Mouse (Mus musculus) megakaryocyte, adult 5-6 weeks (primary cell): ENCODE results near the gene Mbnl2. TPM values are rescaled to one million over a fixed set of nuclear protein-coding genes. Genes with fewer than 3 reads are reported as not detected.

Experiments
- ATAC-seq: 2 replicates; pipeline ENCODE4 v1.8.0; 2016; ENCODE audit warnings: mild to moderate bottlenecking, inconsistent platforms; ENCODE audit not compliant: poor library complexity, severe bottlenecking
- total RNA-seq, 2 experiments: library from RNA; stranded (forward) in 1 of 2; stranded (reverse) in 1 of 2; fragments of 153-499, 151-499 nt in 1 of 2; fragments of 221-1000, 200-1000 nt in 1 of 2; gene quantifications; 2 replicates each; pipeline versions ENCODE4 v1.2.3 to v1.2.4; 2015 to 2017

Gene Mbnl2
- total RNA-seq, 2 experiments from 2014 or later = 94.7 to 132 TPM

DNA sequence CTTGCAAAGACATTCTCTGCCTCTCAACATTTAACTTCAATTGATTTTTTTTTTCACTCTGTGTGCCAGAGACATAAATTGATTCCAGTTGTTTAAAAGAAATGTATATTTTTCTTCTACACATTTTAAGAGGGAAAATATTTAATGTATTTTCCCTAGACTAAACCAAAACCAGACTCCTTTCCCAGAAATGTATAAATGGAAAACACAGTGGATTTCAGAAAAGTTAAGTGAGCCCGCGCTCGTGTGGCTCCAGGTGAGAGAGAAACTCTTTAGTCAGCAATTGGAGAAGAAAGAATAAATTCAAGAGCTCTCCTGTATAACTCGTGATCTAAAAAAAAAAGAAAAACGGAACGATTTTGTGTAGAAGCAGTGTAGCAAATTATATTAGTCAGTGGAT is 79.1 kb downstream of the Mbnl2 start:
- ATAC-seq = no peak

- ATAC-seq = peak; percentile 15; the same call in 1 of the 2 replicates
Measured at GRCm38 (mm10) chr14:120355040-120355741, 79.7 kb downstream of the Mbnl2 start.

- no peak for ATAC-seq
Measured at GRCm38 (mm10) chr14:120355742-120356440, 80.4 kb downstream of the Mbnl2 start.

DNA sequence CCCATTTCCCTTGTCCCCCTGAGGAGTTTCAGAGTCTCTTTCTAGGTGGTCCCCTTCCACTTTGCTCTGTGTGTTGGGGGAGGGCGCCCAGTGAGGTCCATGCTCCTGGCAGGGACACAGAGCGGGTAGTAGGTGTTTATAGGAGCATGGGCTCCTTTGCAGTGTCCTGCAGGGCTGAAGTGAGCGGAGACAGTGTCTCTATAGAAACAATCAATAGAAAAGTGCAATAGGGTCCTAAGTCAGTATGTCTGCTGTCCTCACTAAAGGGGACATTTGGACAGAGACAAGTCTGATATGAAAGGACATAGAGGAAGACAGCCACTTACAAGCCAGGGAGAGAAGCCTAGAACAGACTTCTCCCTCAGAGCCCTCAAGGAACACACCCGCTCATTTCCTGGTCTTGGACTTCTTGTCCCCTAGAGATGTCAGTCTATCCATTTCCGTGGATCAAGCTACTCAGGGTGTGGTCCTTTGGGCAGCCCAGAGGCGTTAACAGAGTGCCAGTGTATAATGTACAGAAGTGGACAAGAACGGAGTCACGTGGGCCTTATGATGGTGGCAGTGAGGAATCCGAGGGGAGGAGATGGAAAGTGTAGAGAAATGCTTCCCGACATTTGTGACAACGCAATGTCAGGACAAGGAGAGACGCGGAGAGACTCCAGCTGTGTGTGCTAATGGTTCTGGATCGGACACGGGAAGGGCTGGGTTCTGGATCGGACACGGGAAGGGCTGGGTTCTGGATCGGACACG is 82.0 kb downstream of the Mbnl2 start:
- no peak for ATAC-seq

GRCm38 (mm10) chr14:120359608-120360007 is 84.1 kb downstream of the Mbnl2 start:
- peak; percentile 68 for ATAC-seq

DNA sequence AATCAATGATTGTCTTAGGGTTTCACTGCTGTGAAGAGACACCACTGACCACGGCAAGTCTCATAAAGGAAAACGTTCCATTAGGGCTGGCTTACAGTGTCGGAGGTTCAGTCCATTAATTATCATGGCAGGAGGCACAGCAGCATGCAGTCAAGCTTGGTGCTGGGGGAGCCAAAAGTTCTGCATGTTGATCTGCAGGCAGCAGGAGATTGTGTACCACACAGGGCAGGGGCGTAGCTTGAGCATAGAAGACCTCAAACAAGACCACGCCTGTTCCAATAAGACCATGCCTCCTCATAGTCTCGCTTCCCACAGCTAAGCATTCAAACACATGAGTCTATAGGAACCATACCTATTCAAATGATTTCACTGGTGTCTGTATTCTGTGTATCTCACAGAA is 85.7 kb downstream of the Mbnl2 start:
- no peak for ATAC-seq

DNA sequence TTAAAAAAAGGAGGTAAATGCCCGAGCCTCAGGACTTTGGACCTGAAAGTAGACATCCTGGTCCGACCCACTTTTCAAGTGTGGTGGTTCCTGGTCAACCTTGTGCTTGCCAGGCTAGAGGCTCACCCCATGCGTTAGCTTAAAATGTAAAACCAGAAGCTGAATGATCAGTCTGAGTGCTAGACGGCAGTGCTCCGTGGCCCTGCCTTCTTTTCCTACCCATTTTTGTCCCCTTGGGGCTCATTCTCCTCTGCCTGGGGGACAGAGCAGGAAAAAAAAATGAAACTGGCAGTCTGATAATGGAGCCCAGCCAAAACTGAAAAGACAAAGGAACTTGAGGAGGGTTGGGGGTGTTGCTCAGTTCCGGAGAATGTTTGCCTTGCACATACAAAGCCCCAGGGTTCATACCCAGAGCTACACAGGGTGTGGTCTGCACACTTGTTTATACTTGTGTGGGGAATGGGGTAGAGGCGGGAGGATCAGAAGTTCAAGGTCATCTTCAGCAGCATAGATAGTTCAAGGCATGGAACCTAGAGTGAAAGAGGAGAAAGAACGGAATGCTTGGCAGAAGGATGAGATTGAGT is 87.0 kb downstream of the Mbnl2 start:
- peak; percentile 22; the same call in 1 of the 2 replicates for ATAC-seq

GRCm38 (mm10) chr14:120363090-120363818 is 87.8 kb downstream of the Mbnl2 start:
- ATAC-seq = peak; percentile 40

- no peak for ATAC-seq
Measured at GRCm38 (mm10) chr14:120365088-120365487, 89.6 kb downstream of the Mbnl2 start.

DNA sequence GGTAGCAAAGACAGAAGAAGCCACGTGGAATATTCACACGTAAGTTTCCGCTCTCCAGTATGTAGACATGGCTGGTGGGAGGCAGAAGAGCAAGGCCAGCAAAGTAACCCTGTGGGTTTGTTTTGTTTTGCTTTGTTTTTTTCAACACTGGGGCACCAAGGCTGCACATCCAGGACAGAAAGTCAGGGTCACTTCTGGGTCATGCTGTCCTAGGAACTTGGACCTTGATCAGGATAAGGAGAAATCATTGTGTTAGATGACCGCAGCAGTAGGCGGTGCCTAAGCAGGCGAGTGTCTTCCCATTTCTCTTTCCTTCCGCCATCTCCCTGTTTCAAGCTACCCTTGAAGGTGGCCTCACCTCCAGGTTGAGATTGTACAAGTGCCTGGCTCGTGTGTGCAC is 91.5 kb downstream of the Mbnl2 start:
- no peak for ATAC-seq

DNA sequence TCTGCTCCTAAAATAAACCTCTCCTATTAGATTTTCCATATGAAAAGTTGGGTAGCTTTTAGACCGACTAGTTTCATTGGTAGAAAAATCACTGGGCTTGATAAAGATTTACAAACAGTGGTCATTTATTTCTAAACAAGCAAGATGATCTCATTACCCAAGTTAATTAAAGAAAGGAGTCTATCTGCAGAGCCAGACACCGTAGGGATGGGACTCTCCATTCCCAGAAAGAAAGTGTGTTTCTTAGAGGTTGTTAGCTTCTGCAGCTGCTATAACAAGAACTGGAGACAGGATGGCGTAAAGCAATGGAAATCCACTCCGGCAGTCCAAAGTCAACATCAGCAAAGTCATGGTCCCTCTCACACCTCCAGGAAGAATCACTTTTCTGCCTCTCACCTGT is 92.1 kb downstream of the Mbnl2 start:
- no peak for ATAC-seq

DNA sequence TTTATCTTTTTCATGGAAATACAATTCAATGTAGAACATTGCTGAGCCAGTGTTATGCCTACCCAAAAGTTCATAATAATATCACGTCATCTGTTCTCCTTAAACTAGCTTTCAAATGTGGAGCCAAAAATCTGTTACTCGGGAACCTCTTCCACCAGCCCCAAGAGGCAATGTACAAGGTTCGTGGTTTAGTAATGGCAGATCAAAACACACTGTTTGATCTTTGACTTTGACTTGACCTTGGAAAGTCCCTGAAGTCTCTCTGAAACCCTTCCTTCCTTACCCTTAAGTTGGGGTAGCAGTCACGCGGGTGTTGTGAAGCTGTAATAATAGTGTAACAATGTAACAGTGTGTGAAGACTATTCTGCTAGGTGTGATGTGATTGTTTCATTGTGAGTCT is 93.0 kb downstream of the Mbnl2 start:
- no peak; the same call in 1 of the 2 replicates for ATAC-seq

- peak; percentile 66 for ATAC-seq
Measured at GRCm38 (mm10) chr14:120368914-120369391, 93.5 kb downstream of the Mbnl2 start.

DNA sequence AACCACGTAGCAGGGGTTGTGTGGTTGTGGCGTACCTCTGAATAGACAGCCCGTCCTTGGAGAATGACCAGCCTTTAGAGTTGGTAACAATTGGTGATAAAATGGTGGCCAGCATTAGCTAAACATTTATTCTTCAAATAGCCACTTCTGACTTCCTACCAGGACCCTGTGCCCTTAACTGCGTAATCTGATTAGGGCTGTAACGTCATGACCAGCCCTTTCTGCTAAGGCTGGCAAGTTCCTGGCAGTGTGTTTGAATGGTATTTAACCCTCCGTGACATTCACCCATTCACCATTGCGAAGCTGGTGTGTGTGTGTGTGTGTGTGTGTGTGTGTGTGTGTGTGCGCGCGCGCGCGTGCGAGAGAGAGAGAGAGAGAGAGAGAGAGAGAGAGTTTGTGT is 94.6 kb downstream of the Mbnl2 start:
- no peak for ATAC-seq

GRCm38 (mm10) chr14:120370631-120371030 is 95.2 kb downstream of the Mbnl2 start:
- ATAC-seq = no peak

- ATAC-seq = no peak
Measured at GRCm38 (mm10) chr14:120371174-120371573, 95.7 kb downstream of the Mbnl2 start.

DNA sequence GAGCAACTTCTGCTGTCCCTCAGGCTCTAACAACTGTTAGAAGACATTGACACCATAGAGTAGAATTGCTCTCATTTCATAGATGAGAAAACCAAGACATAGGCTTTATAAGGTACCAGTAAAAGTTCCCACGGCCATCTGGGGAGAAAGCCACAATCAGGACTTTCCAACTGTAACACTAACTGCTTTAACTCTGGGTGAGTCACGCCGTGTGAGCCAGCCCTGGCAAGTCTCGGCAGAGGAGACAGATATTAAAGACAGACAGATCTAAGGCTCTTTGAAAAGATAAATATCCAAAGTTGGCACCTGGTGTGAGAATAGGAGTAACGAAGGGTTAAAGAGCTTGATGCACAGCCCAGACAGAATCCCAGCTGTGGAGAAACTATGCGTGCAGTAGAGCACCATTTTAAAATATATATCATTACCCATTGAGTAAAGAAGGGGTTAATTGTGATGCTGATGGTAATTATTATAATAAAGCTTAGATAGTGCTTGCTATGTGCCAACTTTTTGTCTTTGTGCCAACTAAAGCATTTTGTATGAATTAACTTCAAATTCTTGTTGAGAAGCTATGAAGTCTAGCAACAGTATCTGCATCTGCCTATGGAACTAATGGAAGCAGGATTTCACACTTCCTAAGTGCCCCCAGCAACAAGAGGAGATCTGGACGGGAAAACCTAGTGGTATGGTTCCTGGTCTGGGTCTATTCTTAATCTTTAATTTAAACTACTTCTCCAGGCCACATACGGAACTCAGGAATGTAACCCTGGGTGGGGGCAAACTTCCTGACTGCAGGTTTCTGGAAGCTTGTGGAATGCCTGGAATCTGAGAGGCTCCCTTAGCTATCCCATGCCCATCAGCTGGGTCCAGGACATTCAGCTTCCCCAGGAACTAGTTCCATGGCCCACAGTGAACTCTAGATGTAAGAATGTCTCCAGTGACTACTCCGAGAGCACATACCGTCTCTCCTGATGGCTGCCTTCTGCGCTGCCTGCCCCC is 97.9 kb downstream of the Mbnl2 start:
- ATAC-seq = no peak

DNA sequence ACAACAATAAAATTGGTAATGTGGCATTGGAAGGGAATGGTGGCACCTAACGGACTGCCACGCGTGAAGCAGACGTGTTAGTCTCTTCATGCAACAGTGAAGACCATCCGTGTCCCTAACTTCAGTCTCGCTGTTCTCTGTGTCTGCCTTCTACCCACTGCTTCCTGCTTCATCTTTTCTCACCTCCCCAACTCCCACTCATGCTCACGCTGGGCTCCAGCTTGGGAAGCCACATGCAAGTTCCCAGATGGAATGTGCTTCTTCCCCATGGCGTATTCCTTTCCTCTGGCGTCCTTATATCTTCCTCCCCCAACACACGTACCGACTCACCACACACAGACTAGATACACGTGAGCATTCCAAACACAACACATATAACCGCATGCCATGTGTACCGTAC is 99.3 kb downstream of the Mbnl2 start:
- ATAC-seq = no peak

DNA sequence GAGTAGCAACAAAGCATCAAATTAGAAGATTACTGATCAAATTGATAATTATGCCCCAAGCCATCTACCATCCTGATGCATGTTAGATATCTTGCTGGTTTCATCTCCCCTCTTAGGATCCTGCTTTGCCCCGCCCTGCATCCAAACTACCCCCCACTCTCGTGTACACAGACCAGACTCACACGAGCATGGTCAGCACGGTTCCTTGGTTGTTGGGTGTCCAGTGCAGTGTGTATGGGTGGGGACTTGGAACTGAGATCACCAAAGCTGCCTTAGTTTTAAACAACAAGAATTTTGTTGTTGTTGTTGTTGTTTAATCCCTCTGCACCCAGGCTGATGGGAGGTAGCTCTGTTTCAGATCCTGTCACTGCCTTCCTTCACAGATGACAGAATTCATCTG is 101.7 kb downstream of the Mbnl2 start:
- no peak for ATAC-seq
